Mouse (Mus musculus): ENCODE data around the gene Steap1.
A peak's percentile ranks its signal among the peaks of the same experiment; 100 is the strongest.

The Steap1 gene

GRCm38 (mm10) chr5:5748866-5749682 lies at the start of gene Steap1:
TSS of gene Steap1 (minus strand) at chr5:5749326.
- peak; percentile 43 for DNase-seq (ENCODE audit: low read depth, low spot score)

GRCm38 (mm10) chr5:5787106-5787505 lies 38.0 kb upstream of the Steap1 start:
- DNase-seq (ENCODE audit: low read depth, low spot score) = no peak

GRCm38 (mm10) chr5:5756392-5757019 lies 7.4 kb upstream of the Steap1 start:
- DNase-seq (ENCODE audit: low read depth, low spot score) = no peak

GRCm38 (mm10) chr5:5755039-5755438 lies 5.9 kb upstream of the Steap1 start:
- DNase-seq (ENCODE audit: low read depth, low spot score) = peak; percentile 34

GRCm38 (mm10) chr5:5749772-5750222 lies 671 bp upstream of the Steap1 start:
- peak; percentile 34 for DNase-seq (ENCODE audit: low read depth, low spot score)

GRCm38 (mm10) chr5:5734445-5734844 lies 14.7 kb downstream of the Steap1 start:
- DNase-seq (ENCODE audit: low read depth, low spot score) = no peak

- DNase-seq (ENCODE audit: low read depth, low spot score) = no peak
Observed at GRCm38 (mm10) chr5:5732858-5733257, 16.3 kb downstream of the Steap1 start.

GRCm38 (mm10) chr5:5732208-5732607 lies 16.9 kb downstream of the Steap1 start:
- no peak for DNase-seq (ENCODE audit: low read depth, low spot score)

- DNase-seq (ENCODE audit: low read depth, low spot score) = no peak
Observed at GRCm38 (mm10) chr5:5729904-5730303, 19.2 kb downstream of the Steap1 start.

GRCm38 (mm10) chr5:5722217-5722616 lies 26.9 kb downstream of the Steap1 start:
- no peak for DNase-seq (ENCODE audit: low read depth, low spot score)

- no peak for DNase-seq (ENCODE audit: low read depth, low spot score)
Observed at GRCm38 (mm10) chr5:5711032-5711431, 38.1 kb downstream of the Steap1 start.

GRCm38 (mm10) chr5:5707341-5708278 lies 41.5 kb downstream of the Steap1 start:
- DNase-seq (ENCODE audit: low read depth, low spot score) = no peak

- no peak for DNase-seq (ENCODE audit: low read depth, low spot score)
Observed at GRCm38 (mm10) chr5:5705019-5705418, 44.1 kb downstream of the Steap1 start.

- DNase-seq (ENCODE audit: low read depth, low spot score) = no peak
Observed at GRCm38 (mm10) chr5:5700386-5700785, 48.7 kb downstream of the Steap1 start.

- DNase-seq (ENCODE audit: low read depth, low spot score) = no peak
Observed at GRCm38 (mm10) chr5:5698830-5699229, 50.3 kb downstream of the Steap1 start.

GRCm38 (mm10) chr5:5695401-5695942 lies 53.7 kb downstream of the Steap1 start:
- DNase-seq (ENCODE audit: low read depth, low spot score) = no peak

GRCm38 (mm10) chr5:5693956-5694653 lies 55.0 kb downstream of the Steap1 start, which contains the start of gene Steap2:
TSS of gene Steap2 (minus strand) at chr5:5694578.
- peak; percentile 39 for DNase-seq (ENCODE audit: low read depth, low spot score)

GRCm38 (mm10) chr5:5693541-5693955 lies 55.6 kb downstream of the Steap1 start:
- peak; percentile 36 for DNase-seq (ENCODE audit: low read depth, low spot score)

GRCm38 (mm10) chr5:5692167-5692738 lies 56.9 kb downstream of the Steap1 start:
- no peak for DNase-seq (ENCODE audit: low read depth, low spot score)

GRCm38 (mm10) chr5:5688945-5689540 lies 60.1 kb downstream of the Steap1 start:
- no peak for DNase-seq (ENCODE audit: low read depth, low spot score)
